Mouse (Mus musculus): Measurements from ENCODE around the gene Lingo1.

GRCm38 (mm10) chr9:56712667-56713369 lies 83.5 kb downstream of the Lingo1 start:
- TF ChIP-seq EP300 (IDR thresholded peaks at IDR 0.05; ENCODE audit: insufficient read depth, low read depth, low read length) (no peak), POLR2A (IDR thresholded peaks at IDR 0.05; ENCODE audit: insufficient read depth, low read length) (no peak), CTCF (IDR thresholded peaks at IDR 0.05; ENCODE audit: low read depth, low read length) (no peak)
